Mouse (Mus musculus) cerebellum, postnatal 10 days (tissue): Measurements from ENCODE around the gene Gm45753.
"Not testable (repeated sequence)": the region's sequence is repeated elsewhere in the genome, so short reads cannot be mapped to it uniquely, and the experiment has no call there.

Source experiments
- DNase-seq, 2 experiments: peaks; one replicate each; pipeline ENCODE4 v3.0.0; 2021; ENCODE audit warnings: mixed read lengths in 2 of 2

Gm45753 gene

GRCm38 (mm10) chr8:45308366-45308765 is at the start of gene Gm45753:
TSS of gene Gm45753 (minus strand) at chr8:45308466.
- no peak for DNase-seq

GRCm38 (mm10) chr8:45355809-45356208 is 47.5 kb upstream of the Gm45753 start:
- no peak for DNase-seq

GRCm38 (mm10) chr8:45345031-45345430 is 36.8 kb upstream of the Gm45753 start:
- peak; percentile 77 to 82 for DNase-seq

GRCm38 (mm10) chr8:45344298-45344697 is 36.0 kb upstream of the Gm45753 start:
- DNase-seq, result no peak

- DNase-seq, result no peak
Measured at GRCm38 (mm10) chr8:45341630-45342628, 33.7 kb upstream of the Gm45753 start.

GRCm38 (mm10) chr8:45333493-45333892 is 25.2 kb upstream of the Gm45753 start:
- DNase-seq, result peak in 1 of 2 experiments; percentile 10

- DNase-seq, result peak; percentile 56 to 68
Measured at GRCm38 (mm10) chr8:45332685-45333409, 24.6 kb upstream of the Gm45753 start, which contains the start of gene Cyp4v3. TSS of gene Cyp4v3 (minus strand) at chr8:45333216.

GRCm38 (mm10) chr8:45330856-45331255 is 22.6 kb upstream of the Gm45753 start:
- no peak for DNase-seq

GRCm38 (mm10) chr8:45329206-45329980 is 21.1 kb upstream of the Gm45753 start:
- DNase-seq, result no peak

GRCm38 (mm10) chr8:45327076-45327475 is 18.8 kb upstream of the Gm45753 start:
- not testable (repeated sequence) for DNase-seq

GRCm38 (mm10) chr8:45324151-45324550 is 15.9 kb upstream of the Gm45753 start:
- DNase-seq, result no peak

GRCm38 (mm10) chr8:45321365-45321764 is 13.1 kb upstream of the Gm45753 start:
- no peak for DNase-seq

GRCm38 (mm10) chr8:45320930-45321329 is 12.7 kb upstream of the Gm45753 start:
- no peak for DNase-seq

GRCm38 (mm10) chr8:45310967-45311366 is 2.7 kb upstream of the Gm45753 start:
- DNase-seq, result no peak

- no peak for DNase-seq
Measured at GRCm38 (mm10) chr8:45305479-45305878, 2.8 kb downstream of the Gm45753 start.

- peak in 1 of 2 experiments; percentile 16 for DNase-seq
Measured at GRCm38 (mm10) chr8:45304354-45304753, 3.9 kb downstream of the Gm45753 start.

GRCm38 (mm10) chr8:45302390-45302789 is 5.9 kb downstream of the Gm45753 start:
- peak; percentile 5 to 16 for DNase-seq

- DNase-seq, result no peak
Measured at GRCm38 (mm10) chr8:45295276-45295675, 13.0 kb downstream of the Gm45753 start.

- DNase-seq, result no peak
Measured at GRCm38 (mm10) chr8:45294687-45295086, 13.6 kb downstream of the Gm45753 start, which contains the start of gene Klkb1. TSS of gene Klkb1 (minus strand) at chr8:45294859.

- DNase-seq, result peak; percentile 85 to 91
Measured at GRCm38 (mm10) chr8:45291790-45292189, 16.5 kb downstream of the Gm45753 start.

GRCm38 (mm10) chr8:45281630-45282029 is 26.6 kb downstream of the Gm45753 start:
- no peak for DNase-seq

GRCm38 (mm10) chr8:45277453-45277852 is 30.8 kb downstream of the Gm45753 start:
- no peak for DNase-seq

GRCm38 (mm10) chr8:45274317-45274716 is 33.9 kb downstream of the Gm45753 start:
- no peak for DNase-seq
